Mouse (Mus musculus) embryonic facial prominence, embryonic 12.5 days (tissue): Measurements from ENCODE around the gene Ippk. TPM values are rescaled to one million over a fixed set of nuclear protein-coding genes. Genes with fewer than 3 reads are reported as not detected.

Experiments
- ATAC-seq: fragments of 200-750 bp; cut with Nextera tagmentation; 2 replicates; pipeline ENCODE4 v1.8.0; 2017; ENCODE audit not compliant: insufficient number of reproducible peaks, insufficient read depth, low FRiP score, low TSS enrichment
- H3K27ac ChIP-seq: fragments of 300-500 bp; sonication (generic); 2 replicates; pipeline ENCODE4 v1.5.1; 2016; ENCODE audit warnings: mild to moderate bottlenecking
- H3K27me3 ChIP-seq: fragments of 300-500 bp; sonication (generic); 2 replicates; pipeline ENCODE4 v1.6.1; 2016; ENCODE audit warnings: mild to moderate bottlenecking, moderate library complexity
- H3K36me3 ChIP-seq: fragments of 300-500 bp; sonication (generic); 2 replicates; pipeline ENCODE4 v1.6.1; 2016; ENCODE audit warnings: mild to moderate bottlenecking
- H3K4me1 ChIP-seq: fragments of 300-500 bp; sonication (generic); 2 replicates; pipeline ENCODE4 v1.6.1; 2016
- H3K4me2 ChIP-seq: fragments of 300-500 bp; sonication (generic); replicated peaks from 2 replicates; pipeline ENCODE4 v1.6.1; 2016; ENCODE audit warnings: mild to moderate bottlenecking, moderate library complexity
- H3K4me3 ChIP-seq: fragments of 300-500 bp; sonication (generic); 2 replicates; pipeline ENCODE4 v1.5.1; 2016; ENCODE audit warnings: mild to moderate bottlenecking
- H3K9ac ChIP-seq: fragments of 300-500 bp; sonication (generic); 2 replicates; pipeline ENCODE4 v1.6.1; 2016; ENCODE audit warnings: mild to moderate bottlenecking, moderate library complexity
- H3K9me3 ChIP-seq: fragments of 300-500 bp; sonication (generic); 2 replicates; pipeline ENCODE4 v1.6.1; 2016; ENCODE audit warnings: mild to moderate bottlenecking, moderate library complexity
- WGBS: fragments of 180-500 bp; shearing (Covaris S2); methylation state at CpG from one replicate; pipeline ENCODE4 v1.1.7; 2016; 5-methylcytosine and 5-hydroxymethylcytosine counted together
- polyA plus RNA-seq: library from polyadenylated mRNA; unstranded; fragments of >200 nt; fragmentation: Nextera tagmentation; extraction: Ambion mirVana; gene quantifications from 2 replicates; pipeline ENCODE4 v1.2.1, GENCODE M21; 2016

Gene Ippk
- polyA plus RNA-seq, result 14.0 and 15.8 TPM in 2 replicates

- H3K27ac ChIP-seq, result peak within 1 kb of the TSS; percentile 76
- WGBS, result 1% methylated on average over 68 of the region's 69 CpGs
- H3K4me2 ChIP-seq, result peak within 1 kb of the TSS; percentile 94
- H3K9ac ChIP-seq, result peak within 1 kb of the TSS; percentile 84
- 0 out of 2 replicates have a peak, but pooled peaks cover 3% of the 10 kb centered on the region for H3K27me3 ChIP-seq
- peak within 1 kb of the TSS; percentile 89 for H3K4me3 ChIP-seq
- peak; percentile 97 for ATAC-seq
- H3K4me1 ChIP-seq, result peaks cover 15% of the 10 kb centered on the region
- no peaks in the 10 kb centered on the region for H3K9me3 ChIP-seq
- H3K36me3 ChIP-seq, result no peaks in the 10 kb centered on the region
These were observed at the start of gene Ippk for GRCm38 (mm10) chr13:49420754-49421605. Ippk (plus strand) TSS chr13:49421249.

- Histone ChIP-seq H3K27me3 (no peaks in the 10 kb centered on the region), H3K4me2 (no peak overlapping the region), H3K36me3 (peaks cover 43% of the 10 kb centered on the region), H3K4me1 (peaks cover 7% of the 10 kb centered on the region; the same call in 1 of the 2 replicates), H3K9ac (no peak overlapping the region), H3K9me3 (no peaks in the 10 kb centered on the region), H3K27ac (peak overlapping the region; percentile 65), H3K4me3 (no peak overlapping the region)
- 23% methylated on average over 3 of the region's 3 CpGs for WGBS
- ATAC-seq, result peak; percentile 53; the same call in 1 of the 2 replicates
These were observed 49.6 kb upstream of the Ippk start for GRCm38 (mm10) chr13:49371428-49371899.

DNA sequence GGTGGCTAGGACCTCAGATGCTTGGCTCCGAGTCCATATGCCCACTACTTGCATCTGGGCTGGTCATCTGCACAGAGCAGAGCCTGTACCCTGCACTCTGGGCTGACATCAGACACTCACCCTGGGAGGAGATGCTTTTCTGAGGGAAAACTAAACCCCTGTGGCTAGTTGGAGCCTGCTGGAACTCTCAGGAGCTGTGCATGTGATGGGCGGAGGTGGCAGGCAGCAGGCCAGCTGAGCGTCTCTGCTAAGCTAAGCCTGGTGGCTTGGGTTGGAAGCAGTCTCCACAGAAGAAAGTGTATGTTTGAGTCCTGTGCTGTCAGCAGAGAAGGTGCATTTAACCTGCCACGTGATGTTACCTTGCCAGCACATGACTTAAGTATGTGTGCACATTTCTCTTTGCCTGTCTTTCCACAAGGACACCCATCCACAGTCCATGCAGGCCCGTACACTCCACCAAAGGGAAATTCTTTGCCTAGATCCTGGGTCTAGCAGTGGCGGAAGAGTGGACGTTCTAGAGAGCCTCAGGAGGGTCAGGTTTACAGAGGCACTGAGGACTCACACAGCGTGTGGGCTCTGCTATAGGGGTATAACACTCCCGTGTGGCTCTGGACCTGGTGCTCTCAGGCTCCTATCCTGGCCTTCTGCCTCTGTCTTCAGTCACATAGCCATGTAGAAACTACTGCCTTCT is 48.5 kb upstream of the Ippk start:
- H3K4me1 ChIP-seq, result peaks cover 7% of the 10 kb centered on the region; the same call in 1 of the 2 replicates
- WGBS, result 85% methylated on average over 9 of the region's 9 CpGs
- H3K4me2 ChIP-seq, result no peak overlapping the region
- H3K9ac ChIP-seq, result no peak overlapping the region
- H3K27ac ChIP-seq, result no peak overlapping the region
- no peak overlapping the region for H3K4me3 ChIP-seq
- H3K27me3 ChIP-seq, result no peaks in the 10 kb centered on the region
- no peak for ATAC-seq
- peaks cover 54% of the 10 kb centered on the region for H3K36me3 ChIP-seq
- no peaks in the 10 kb centered on the region for H3K9me3 ChIP-seq

- Histone ChIP-seq H3K27ac (no peak overlapping the region), H3K9me3 (no peaks in the 10 kb centered on the region), H3K27me3 (no peaks in the 10 kb centered on the region), H3K36me3 (peaks cover 68% of the 10 kb centered on the region), H3K4me1 (peaks cover 7% of the 10 kb centered on the region; the same call in 1 of the 2 replicates), H3K9ac (no peak overlapping the region), H3K4me2 (no peak overlapping the region), H3K4me3 (no peak overlapping the region)
- 67% methylated on average over 6 of the region's 6 CpGs for WGBS
- no peak for ATAC-seq
These were observed 46.7 kb upstream of the Ippk start for GRCm38 (mm10) chr13:49374304-49374703.

DNA sequence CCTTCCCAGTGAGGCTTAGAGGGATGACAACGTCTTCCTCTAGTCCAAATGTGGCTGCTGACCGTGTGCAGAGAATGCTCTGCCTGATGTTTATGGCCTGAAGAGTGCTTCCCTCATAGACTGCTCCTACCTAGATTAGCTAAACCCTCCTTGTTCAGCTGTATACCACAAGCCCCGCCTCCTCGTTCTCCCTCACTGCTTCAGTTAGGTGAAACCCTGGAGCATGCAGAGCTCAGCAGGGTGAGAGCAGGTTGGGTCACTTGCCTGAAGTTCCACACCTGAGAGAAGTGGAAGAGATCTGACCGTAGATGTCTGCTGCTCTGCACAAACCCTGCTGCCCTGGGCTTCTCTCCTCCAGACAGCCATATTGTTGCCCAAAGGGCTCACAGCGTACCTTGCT is 46.3 kb upstream of the Ippk start:
- no peak for ATAC-seq
- H3K4me1 ChIP-seq, result peaks cover 7% of the 10 kb centered on the region; the same call in 1 of the 2 replicates
- H3K27me3 ChIP-seq, result no peaks in the 10 kb centered on the region
- no peak overlapping the region for H3K4me3 ChIP-seq
- H3K9me3 ChIP-seq, result no peaks in the 10 kb centered on the region
- no peak overlapping the region for H3K27ac ChIP-seq
- 85% methylated on average over 6 of the region's 6 CpGs for WGBS
- H3K9ac ChIP-seq, result no peak overlapping the region
- H3K4me2 ChIP-seq, result no peak overlapping the region
- H3K36me3 ChIP-seq, result peaks cover 68% of the 10 kb centered on the region

DNA sequence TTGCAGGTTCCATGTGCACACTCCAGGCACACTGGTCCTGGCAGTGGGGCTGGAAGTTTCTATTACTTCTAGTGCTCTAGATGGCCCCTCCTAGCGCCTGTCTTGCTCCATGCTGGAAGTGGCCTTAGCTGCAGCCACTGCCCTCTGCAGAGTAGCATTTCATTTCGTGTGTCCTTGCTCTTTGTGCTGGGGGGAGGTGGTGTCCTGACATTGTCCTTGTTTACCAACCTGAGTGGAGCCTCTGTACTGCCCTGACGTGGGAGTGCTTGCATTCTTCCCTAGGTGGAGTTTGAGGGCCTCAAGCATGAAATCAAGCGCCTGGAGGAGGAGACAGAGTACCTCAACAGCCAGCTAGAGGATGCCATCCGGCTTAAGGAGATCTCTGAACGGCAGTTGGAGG is 43.4 kb upstream of the Ippk start:
- ATAC-seq, result no peak
- H3K9me3 ChIP-seq, result no peaks in the 10 kb centered on the region
- H3K27ac ChIP-seq, result no peak overlapping the region
- WGBS, result 81% methylated on average over 6 of the region's 6 CpGs
- H3K4me1 ChIP-seq, result no peaks in the 10 kb centered on the region
- H3K9ac ChIP-seq, result no peak overlapping the region
- H3K36me3 ChIP-seq, result peaks cover 83% of the 10 kb centered on the region
- no peak overlapping the region for H3K4me2 ChIP-seq
- H3K4me3 ChIP-seq, result no peak overlapping the region
- no peaks in the 10 kb centered on the region for H3K27me3 ChIP-seq

DNA sequence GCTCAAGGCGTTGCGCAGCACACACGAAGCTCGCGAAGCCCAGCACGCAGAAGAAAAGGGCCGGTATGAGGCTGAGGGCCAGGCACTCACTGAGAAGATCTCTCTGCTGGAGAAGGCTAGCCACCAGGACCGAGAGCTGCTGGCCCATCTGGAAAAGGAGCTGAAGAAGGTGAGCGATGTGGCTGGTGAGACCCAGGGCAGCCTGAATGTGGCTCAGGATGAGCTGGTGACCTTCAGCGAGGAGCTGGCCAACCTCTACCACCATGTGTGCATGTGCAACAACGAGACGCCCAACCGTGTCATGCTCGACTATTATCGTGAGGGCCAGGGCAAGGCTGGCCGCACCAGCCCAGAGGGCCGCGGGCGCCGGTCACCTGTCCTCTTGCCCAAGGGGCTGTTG is 41.7 kb upstream of the Ippk start:
- Histone ChIP-seq H3K36me3 (peaks cover 96% of the 10 kb centered on the region), H3K4me3 (no peak overlapping the region), H3K9me3 (no peaks in the 10 kb centered on the region), H3K27ac (no peak overlapping the region), H3K9ac (no peak overlapping the region), H3K4me2 (no peak overlapping the region), H3K4me1 (no peaks in the 10 kb centered on the region), H3K27me3 (no peaks in the 10 kb centered on the region)
- no peak for ATAC-seq
- 93% methylated on average over 20 of the region's 20 CpGs for WGBS

DNA sequence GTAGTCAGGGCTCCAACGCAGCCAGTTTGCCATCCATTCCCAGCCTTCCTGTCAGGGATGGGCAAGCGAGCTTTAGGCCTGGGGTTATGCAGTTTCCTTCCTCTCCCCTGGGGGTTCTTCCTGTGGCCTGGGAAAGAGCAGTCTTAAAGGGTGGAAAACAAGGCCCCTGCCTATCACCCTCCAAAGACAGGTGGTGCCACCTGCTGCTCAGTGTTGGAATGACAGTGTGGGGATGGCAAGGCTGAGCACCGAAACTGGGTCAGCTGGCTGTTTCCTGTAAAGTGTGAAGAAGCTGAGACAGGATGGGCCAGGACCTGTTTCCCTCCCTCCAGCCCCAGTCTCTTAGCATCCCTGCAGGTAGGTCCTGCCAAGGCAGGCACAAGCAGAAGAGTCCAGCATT is 39.8 kb upstream of the Ippk start:
- Histone ChIP-seq H3K4me2 (no peak overlapping the region), H3K27me3 (no peaks in the 10 kb centered on the region), H3K9me3 (no peaks in the 10 kb centered on the region), H3K9ac (no peak overlapping the region), H3K4me3 (no peak overlapping the region), H3K4me1 (no peaks in the 10 kb centered on the region), H3K36me3 (peaks cover 89% of the 10 kb centered on the region), H3K27ac (no peak overlapping the region)
- 20% methylated on average over 3 of the region's 3 CpGs for WGBS
- peak; percentile 22; the same call in 1 of the 2 replicates for ATAC-seq

DNA sequence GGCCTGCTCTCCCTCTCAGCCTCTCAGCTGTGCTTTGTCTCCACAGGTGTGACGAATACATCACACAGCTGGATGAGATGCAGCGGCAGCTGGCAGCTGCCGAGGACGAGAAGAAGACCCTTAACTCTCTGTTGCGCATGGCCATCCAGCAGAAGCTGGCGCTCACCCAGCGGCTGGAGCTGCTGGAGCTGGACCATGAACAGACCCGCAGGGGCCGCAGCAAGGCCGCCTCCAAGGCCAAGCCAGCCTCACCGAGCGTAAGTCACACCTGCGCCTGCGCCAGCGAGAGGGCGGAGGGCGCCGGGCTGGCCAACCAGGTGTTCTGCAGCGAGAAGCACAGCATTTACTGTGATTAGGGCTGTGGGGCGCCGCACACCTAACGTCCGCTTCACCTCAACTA is 38.1 kb upstream of the Ippk start:
- Histone ChIP-seq H3K27me3 (no peaks in the 10 kb centered on the region), H3K27ac (no peak overlapping the region), H3K36me3 (peaks cover 80% of the 10 kb centered on the region), H3K4me2 (no peak overlapping the region), H3K4me1 (no peaks in the 10 kb centered on the region), H3K4me3 (no peak overlapping the region), H3K9ac (no peak overlapping the region), H3K9me3 (no peaks in the 10 kb centered on the region)
- no peak for ATAC-seq
- 93% methylated on average over 23 of the region's 23 CpGs for WGBS

- no peaks in the 10 kb centered on the region for H3K9me3 ChIP-seq
- no peak overlapping the region for H3K4me3 ChIP-seq
- peaks cover 65% of the 10 kb centered on the region for H3K36me3 ChIP-seq
- 84% methylated on average over 16 of the region's 16 CpGs for WGBS
- no peak overlapping the region for H3K4me2 ChIP-seq
- no peaks in the 10 kb centered on the region for H3K4me1 ChIP-seq
- H3K27me3 ChIP-seq, result no peaks in the 10 kb centered on the region
- ATAC-seq, result no peak
- H3K27ac ChIP-seq, result no peak overlapping the region
- H3K9ac ChIP-seq, result no peak overlapping the region
These were observed 36.1 kb upstream of the Ippk start for GRCm38 (mm10) chr13:49384751-49385463.

- no peaks in the 10 kb centered on the region for H3K27me3 ChIP-seq
- H3K36me3 ChIP-seq, result peaks cover 15% of the 10 kb centered on the region
- no peak overlapping the region for H3K27ac ChIP-seq
- H3K4me2 ChIP-seq, result no peak overlapping the region
- ATAC-seq, result no peak
- WGBS, result 98% methylated on average over 2 of the region's 2 CpGs
- no peak overlapping the region for H3K9ac ChIP-seq
- H3K4me3 ChIP-seq, result no peak overlapping the region
- no peaks in the 10 kb centered on the region for H3K9me3 ChIP-seq
- no peaks in the 10 kb centered on the region for H3K4me1 ChIP-seq
These were observed 29.7 kb upstream of the Ippk start for GRCm38 (mm10) chr13:49391374-49391773.
